Mouse (Mus musculus): ENCODE data around the gene Nln. TPM values are rescaled to one million over a fixed set of nuclear protein-coding genes. Genes with fewer than 3 reads are reported as not detected.
A peak's percentile ranks its signal among the peaks of the same experiment; 100 is the strongest.

Gene Nln
- total and polyA plus RNA-seq, 3 experiments = 15.4 to 229 (median 16.1) TPM

DNA sequence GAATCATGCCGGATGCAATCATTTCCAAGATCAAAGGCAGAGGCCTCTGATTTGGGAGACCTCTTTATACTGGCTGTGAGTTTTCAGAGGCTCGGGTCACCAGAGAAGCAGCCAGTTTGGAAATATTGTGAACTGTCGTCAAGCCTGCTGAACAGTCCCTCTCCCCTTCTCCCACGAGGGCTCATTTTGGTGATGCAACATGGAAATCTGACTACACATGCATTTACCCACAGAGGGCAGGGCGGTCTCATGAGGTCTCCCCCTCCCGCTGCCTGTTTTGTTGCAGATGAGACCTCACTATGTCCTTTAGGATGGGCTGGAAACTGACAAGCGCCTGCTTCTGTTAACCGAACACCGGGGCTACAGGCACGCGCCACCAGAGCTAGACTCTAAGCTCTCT lies 95.4 kb downstream of the Nln start:
- peaks cover 17% of the 10 kb centered on the region in 2 experiments for H3K4me1 ChIP-seq (ENCODE audit: control insufficient read depth in 1 of 2, insufficient read depth in 2 of 2, low read length in 2 of 2)

DNA sequence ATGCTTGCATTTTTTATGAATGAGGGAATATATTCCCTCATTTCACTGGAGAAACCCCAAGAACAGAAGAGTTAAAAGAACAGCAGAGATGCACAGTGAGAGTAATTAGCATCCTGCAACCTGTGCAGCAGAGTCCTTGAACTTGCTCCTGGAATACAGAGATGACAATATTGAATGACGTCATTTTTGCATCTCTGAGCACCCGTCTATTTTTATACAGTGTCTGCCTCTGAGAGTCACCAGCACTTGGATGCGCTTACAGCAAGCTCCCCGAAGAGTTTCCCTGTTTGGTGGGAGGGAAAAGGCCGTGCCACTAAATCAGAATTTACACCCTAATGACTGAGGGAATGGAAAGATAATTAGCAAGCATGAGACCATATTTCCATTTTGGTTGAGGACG lies 96.0 kb downstream of the Nln start:
- DNase-seq (ENCODE audit: low read depth, low spot score) = no peak
- Histone ChIP-seq H3K79me2 (ENCODE audit: control insufficient read depth, insufficient read depth, low read length, poor library complexity) (no peaks in the 10 kb centered on the region), H3K36me3 (ENCODE audit: control insufficient read depth in 1 of 2, insufficient read depth in 2 of 2, low read length in 2 of 2) (peaks cover 0 to 14% of the 10 kb centered on the region in 2 experiments; a peak in 2 of 4 replicates), H3K9ac (ENCODE audit: control insufficient read depth, low read depth, low read length, poor library complexity, severe bottlenecking) (no peak overlapping the region), H3K4me3 (ENCODE audit: control insufficient read depth in 1 of 2, insufficient read depth in 1 of 2, low read depth in 2 of 2, low read length in 2 of 2) (no peak overlapping the region), H3K27ac (ENCODE audit: control insufficient read depth, low read depth, low read length) (peak overlapping the region; percentile 12; the same call in 1 of the 2 replicates), H3K27me3 (ENCODE audit: control insufficient read depth in 1 of 2, insufficient read depth in 2 of 2, low read length in 2 of 2) (no peaks in the 10 kb centered on the region), H3K9me3 (replicated peaks; ENCODE audit: insufficient read depth, low read length) (no peaks in the 10 kb centered on the region), H3K4me1 (ENCODE audit: control insufficient read depth in 1 of 2, insufficient read depth in 2 of 2, low read length in 2 of 2) (peaks cover 17% of the 10 kb centered on the region in 2 experiments)
- TF ChIP-seq GATA1 (IDR thresholded peaks at IDR 0.05; ENCODE audit: low read depth, low read length) = no peak
- TF ChIP-seq JUND (IDR thresholded peaks at IDR 0.05; ENCODE audit: low read depth, low read length) = no peak
- TF ChIP-seq MYB (IDR thresholded peaks at IDR 0.05; ENCODE audit: low read depth, low read length) = no peak
- no peak for TF ChIP-seq ZC3H11A (IDR thresholded peaks at IDR 0.05; ENCODE audit: low read depth, low read length)
- no peak for TF ChIP-seq BHLHE40 (IDR thresholded peaks at IDR 0.05; ENCODE audit: borderline replicate concordance, low read depth, low read length)
- TF ChIP-seq EP300 (IDR thresholded peaks at IDR 0.05; ENCODE audit: low read depth in 1 of 2, low read length in 2 of 2) = no peak
- TF ChIP-seq MAFK (IDR thresholded peaks at IDR 0.05; ENCODE audit: borderline replicate concordance, low read depth, low read length) = no peak
- TF ChIP-seq RCOR1 (IDR thresholded peaks at IDR 0.05; ENCODE audit: low read depth, low read length) = no peak
- no peak for TF ChIP-seq MYC (IDR thresholded peaks at IDR 0.05; ENCODE audit: low read depth, low read length)
- no peak for TF ChIP-seq GABPA (IDR thresholded peaks at IDR 0.05; ENCODE audit: low read depth, low read length)
- no peak for TF ChIP-seq CHD2 (IDR thresholded peaks at IDR 0.05; ENCODE audit: low read length)
- no peak for TF ChIP-seq UBTF (IDR thresholded peaks at IDR 0.05; ENCODE audit: borderline replicate concordance, insufficient read depth, low read depth, low read length)
- TF ChIP-seq SIN3A (IDR thresholded peaks at IDR 0.05; ENCODE audit: low read length) = no peak
- TF ChIP-seq CTCF (IDR thresholded peaks at IDR 0.05 in 2 of 3, conservative IDR thresholded peaks at IDR 0.05 in 1 of 3; ENCODE audit: control insufficient read depth in 1 of 3, insufficient read depth in 1 of 3, low read depth in 2 of 3, low read length in 3 of 3, poor library complexity in 1 of 3, severe bottlenecking in 1 of 3) = no peak
- TF ChIP-seq ETS1 (IDR thresholded peaks at IDR 0.05; ENCODE audit: low read depth, low read length) = no peak

More for the DNA sequence above, 95.4 kb downstream of the Nln start:
- H3K36me3 ChIP-seq (ENCODE audit: control insufficient read depth in 1 of 2, insufficient read depth in 2 of 2, low read length in 2 of 2) = peaks cover 0 to 14% of the 10 kb centered on the region in 2 experiments; a peak in 2 of 4 replicates
- no peak overlapping the region for H3K4me3 ChIP-seq (ENCODE audit: control insufficient read depth in 1 of 2, insufficient read depth in 1 of 2, low read depth in 2 of 2, low read length in 2 of 2)
- no peak overlapping the region for H3K9ac ChIP-seq (ENCODE audit: control insufficient read depth, low read depth, low read length, poor library complexity, severe bottlenecking)
- H3K79me2 ChIP-seq (ENCODE audit: control insufficient read depth, insufficient read depth, low read length, poor library complexity) = no peaks in the 10 kb centered on the region
- no peaks in the 10 kb centered on the region for H3K9me3 ChIP-seq (replicated peaks; ENCODE audit: insufficient read depth, low read length)
- TF ChIP-seq GATA1 (IDR thresholded peaks at IDR 0.05; ENCODE audit: low read depth, low read length) (no peak), NELFE (IDR thresholded peaks at IDR 0.05; ENCODE audit: low read depth, low read length) (no peak), NRF1 (IDR thresholded peaks at IDR 0.05; ENCODE audit: insufficient read depth, low read depth, low read length, poor library complexity, severe bottlenecking) (no peak), MAX (IDR thresholded peaks at IDR 0.05; ENCODE audit: low read length) (no peak), CHD1 (IDR thresholded peaks at IDR 0.05; ENCODE audit: low read depth, low read length) (no peak), MEF2A (IDR thresholded peaks at IDR 0.05; ENCODE audit: extremely low read depth, insufficient replicate concordance, low read depth, low read length, poor library complexity, severe bottlenecking) (no peak)
- DNase-seq (ENCODE audit: low read depth, low spot score) = no peak
- H3K27ac ChIP-seq (ENCODE audit: control insufficient read depth, low read depth, low read length) = no peak overlapping the region
- no peaks in the 10 kb centered on the region for H3K27me3 ChIP-seq (ENCODE audit: control insufficient read depth in 1 of 2, insufficient read depth in 2 of 2, low read length in 2 of 2)

Data from MEL (cell line).